Mouse (Mus musculus) right cerebral cortex, postnatal 10 days (tissue): Measurements from ENCODE around the gene Hivep2.

Experiments used
- DNase-seq, 2 experiments: peaks; one replicate each; pipeline ENCODE4 v3.0.0; 2021; ENCODE audit warnings: low spot score in 2 of 2

The Hivep2 gene

DNA sequence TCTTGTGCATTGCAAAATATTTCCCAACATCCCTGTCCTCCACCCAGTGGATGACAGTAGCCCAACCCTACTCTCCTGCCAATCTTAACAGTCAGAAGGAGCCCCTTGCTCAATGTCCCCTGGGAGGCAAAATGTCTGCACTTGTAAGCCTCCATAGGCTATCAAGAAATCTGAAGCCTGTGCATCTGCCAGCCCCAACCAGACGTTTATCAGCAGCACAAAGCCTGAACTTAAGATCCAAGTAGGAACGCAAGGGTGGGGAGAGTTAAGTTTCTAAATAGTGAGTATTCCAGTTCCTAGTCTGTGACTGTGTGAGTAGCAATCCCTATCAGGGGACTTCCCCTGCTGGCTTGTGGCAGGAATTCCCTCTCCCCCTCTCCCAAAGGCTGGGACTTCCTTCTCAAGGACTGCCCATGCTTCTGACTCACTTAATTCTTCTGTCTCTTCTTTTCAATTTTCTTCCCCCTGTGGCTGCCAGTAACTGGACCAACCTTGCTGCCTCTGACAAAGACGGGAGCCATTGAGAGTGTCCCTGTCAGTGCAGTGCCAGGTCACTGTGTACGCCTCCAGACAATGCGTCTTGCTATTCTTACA lies 82.5 kb downstream of the Hivep2 start:
- DNase-seq = peak in 1 of 2 experiments; percentile 23

DNA sequence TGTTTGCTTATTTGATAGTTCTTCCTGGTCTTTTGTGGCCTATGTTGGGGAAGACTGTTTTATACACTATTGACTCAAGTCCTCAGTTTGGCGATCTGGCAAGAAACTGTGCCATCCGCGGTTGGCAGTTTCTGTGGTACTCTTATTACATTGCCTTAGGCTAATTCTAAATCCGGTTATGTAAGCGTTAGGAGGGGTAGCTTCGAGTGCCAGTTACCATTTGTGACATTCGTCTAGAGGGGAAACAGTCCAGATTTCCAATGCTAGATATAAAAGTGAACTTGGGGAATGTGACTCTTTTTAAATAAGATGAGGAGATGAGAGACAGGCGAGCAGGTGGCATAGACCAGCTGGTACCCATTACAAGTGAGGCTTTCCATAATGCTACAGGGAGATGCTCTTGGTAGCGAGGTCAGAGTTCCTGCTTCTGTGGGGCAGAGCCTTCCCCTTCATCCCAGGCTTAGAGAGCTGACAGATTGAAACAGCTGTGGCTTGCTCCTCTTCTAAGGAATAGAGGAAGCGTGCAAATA lies 83.1 kb downstream of the Hivep2 start:
- DNase-seq = peak in 1 of 2 experiments; percentile 26

DNA sequence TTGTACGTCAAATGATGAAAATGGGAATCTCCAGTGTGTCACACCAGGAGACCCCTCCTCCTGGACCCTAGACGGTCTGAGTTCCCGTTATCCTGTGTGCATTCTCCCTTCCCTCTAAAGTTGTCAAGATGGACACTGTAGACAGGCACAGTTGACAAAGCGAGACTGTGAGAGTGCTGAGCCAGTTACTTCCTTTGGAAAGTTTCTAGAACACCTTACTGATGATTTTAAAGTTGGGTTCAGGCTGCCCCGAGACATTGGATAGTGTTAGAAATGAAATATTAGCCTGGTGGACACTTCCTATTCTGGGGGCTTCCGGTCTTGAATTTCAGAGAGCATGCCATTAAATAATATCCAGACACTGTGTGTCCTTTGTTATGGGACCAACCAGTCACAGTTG lies 83.8 kb downstream of the Hivep2 start:
- DNase-seq = peak in 1 of 2 experiments; percentile 12

DNA sequence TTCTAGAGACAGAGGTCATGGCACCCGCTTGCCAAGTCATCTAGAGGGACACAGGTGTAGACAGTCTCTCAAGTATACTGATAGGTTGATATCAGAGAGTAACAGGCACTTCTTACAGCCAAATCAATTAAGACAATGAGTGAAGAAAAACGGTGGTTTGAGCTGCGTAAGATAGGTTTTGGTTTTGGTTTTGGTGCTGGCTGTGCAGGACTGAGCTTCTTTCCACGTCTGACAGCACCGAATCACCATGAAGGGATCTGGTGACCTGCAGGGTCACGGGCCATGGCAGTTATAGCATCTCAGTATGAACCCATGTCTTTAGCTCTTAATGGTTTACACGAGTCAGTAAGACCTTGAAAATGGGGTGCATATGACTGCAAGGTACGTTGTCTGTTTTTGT lies 84.7 kb downstream of the Hivep2 start:
- DNase-seq = peak in 1 of 2 experiments; percentile 14

DNA sequence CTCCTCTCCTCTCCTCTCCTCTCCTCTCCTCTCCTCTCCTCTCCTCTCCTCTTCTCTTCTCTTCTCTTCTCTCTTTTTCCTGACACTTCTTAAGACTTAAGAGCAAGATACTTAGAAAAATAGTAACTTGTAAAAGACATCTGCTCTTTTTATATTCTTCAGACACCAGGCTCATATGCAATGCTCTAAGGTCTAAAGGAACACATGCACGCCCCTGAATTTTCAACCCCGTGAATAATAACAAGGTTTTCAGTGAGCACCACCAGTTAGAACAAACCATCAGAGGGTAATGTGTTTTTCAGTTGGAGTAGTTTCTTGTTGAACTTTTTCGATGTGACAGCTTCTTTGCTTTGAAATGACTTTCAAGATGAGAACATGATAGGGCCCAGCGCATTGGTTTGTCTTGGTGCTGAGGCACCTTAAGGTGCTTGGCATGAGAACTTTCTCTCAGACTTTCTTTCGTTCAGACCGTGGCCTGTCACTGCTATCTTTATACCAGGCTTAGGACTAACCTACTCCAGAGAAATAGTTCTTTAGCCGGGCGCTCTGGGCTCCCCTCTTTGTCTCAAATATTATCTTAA lies 86.3 kb downstream of the Hivep2 start:
- DNase-seq = peak in 1 of 2 experiments; percentile 6

DNA sequence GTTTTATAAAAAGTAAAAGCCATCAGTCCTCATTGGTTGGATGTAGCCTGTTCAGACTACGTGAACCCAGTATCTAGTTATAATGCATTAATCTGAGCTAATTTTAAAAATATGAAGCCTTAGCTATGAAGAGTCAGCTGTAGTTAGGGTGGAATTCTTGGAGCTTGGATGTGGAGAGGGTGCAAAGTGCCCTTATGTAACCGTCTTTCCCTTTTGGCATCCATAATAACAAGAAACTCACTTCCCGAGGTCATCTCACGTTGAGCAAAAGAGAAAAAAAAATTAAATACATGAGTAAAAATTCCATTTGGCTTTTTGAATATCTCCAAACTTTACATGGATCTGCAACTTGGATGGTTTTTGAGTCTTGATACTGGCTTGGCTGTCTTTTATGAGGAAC lies 89.0 kb downstream of the Hivep2 start:
- no peak for DNase-seq

DNA sequence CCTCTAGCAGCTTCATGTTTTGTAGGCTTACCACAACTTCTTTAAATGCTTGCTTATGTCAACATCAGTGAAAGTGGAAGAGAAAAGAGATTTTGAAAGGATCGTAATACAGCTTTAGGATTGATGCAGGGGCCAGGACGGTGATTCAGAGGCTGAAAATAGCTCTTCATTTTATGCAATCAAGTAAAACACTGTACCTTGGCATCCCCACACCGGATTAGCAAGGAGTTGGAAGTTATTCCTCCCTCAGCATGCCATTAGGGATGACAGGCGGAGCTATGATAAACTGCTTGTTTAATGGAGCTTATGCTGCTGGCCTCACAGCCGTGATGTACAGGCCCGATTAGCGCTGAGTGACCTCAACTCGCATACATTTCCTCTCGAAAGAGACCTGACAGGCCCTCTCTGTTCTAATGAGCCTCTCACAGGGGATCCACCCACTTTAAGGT lies 89.7 kb downstream of the Hivep2 start:
- peak; percentile 20 to 30 for DNase-seq

DNA sequence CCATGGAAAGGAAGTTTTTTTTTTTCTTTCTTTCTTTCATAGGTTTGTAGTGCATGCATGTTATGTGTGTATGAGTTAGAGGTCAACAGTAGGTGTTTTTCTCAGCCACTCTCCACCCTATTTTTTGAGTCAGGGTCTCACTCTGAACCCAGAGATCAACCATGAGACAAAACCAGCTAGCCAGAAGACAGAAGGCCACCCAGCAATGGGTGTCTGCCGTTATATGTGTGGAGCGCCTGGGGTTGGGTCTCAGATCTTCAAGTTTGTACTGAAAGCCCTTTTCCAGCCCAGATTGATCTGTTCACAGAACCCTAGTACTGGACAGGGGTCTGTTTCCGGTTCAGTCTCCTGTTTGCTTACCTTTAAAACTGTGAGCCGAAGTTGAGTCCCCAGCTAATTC lies 90.2 kb downstream of the Hivep2 start:
- DNase-seq = no peak

DNA sequence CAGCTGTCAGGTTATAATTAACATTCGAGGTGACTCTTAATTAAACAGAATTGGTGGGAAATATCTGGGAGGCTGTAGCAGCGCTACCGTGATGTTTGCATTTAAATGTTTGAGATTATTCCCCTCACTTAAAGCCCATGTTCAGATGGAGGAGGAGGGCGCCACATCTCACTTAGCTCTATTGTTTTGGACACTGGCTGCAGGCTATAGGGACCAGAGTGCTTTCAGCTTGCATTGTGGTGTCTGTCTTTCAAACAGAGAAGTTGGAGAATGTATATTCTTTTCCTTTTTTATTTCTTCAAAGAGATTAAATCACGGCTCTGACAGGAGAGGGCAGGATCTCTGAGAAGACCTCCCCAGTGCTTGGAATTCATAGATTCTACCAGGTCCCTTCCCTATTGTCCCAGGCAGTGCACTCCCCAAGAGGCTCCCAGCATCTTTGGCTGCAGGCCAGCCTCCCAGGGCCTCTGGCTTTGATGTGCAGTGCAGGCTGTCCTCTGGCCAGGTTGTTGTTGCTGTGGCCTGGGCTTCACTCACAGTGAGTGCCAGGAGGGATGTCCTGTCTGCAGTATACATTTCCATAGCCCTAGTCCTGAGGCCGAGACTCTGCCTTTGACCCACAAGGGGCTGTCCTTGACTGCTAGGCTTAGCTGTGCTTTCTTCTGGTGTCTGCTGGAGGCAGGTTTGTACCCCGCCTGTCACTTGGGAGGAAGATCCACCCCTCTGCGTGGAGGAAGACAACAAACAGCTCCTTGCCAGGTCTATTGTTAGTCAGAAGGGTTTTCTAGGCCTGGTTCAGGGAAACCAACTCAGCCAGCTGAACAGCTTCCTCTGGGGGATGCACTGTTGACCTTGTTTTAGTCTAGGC lies 90.9 kb downstream of the Hivep2 start:
- DNase-seq = peak; percentile 74 to 77

DNA sequence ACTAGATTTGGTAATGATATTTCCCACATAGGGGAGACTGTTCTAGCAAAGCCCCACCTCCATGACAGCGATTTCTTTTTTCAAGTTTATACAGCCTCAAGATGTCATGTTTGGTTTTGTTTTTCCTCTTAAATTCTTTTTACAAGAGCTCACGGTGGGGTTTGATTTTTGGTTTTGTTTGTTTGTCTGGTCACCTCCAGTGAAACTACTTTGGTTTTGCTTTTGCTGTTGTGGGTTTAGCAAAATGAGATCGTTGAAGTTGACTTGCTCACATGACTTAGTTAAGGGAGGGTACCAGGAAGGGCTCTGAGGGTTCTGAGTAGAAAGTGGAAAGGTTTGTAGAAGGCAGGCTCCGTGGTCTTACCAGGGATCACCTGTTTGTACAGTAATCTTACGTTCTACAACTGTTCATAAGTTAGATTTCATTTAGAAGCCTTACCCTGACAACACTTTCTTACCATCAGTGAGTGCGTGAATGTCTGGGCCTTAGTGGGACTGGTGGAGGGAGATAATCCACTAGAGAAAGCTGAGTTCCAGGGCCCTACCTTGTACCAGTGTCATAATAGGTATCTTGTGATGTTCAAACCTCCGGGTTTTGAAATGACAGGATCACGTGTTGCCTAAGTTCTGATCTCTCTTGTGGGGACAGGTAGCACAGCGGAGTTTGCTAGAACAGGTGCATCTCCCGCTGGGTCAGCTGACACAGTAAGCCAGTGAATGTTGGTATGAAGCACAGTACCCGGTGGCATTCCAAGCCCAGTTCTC lies 92.1 kb downstream of the Hivep2 start:
- peak; percentile 5 to 20 for DNase-seq

DNA sequence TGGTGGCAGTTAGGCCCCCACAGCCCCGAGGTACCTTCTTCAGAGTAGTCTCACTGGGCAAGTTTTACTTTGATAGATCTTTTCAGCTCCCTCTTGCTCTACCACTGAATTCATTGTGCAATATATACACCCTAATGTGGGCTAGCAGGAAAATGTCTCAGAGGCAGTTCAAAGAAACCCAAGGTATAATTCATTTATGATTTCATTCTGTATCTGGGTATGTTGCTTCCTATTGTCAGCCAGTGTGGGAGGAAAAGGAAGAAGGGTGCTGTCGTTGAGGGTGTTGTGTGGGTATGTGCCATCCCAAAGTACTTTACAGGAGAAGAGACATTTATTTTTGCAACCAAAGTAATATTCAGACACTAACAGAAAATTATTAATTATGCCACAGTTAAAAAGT lies 92.9 kb downstream of the Hivep2 start:
- peak; percentile 11 to 15 for DNase-seq

DNA sequence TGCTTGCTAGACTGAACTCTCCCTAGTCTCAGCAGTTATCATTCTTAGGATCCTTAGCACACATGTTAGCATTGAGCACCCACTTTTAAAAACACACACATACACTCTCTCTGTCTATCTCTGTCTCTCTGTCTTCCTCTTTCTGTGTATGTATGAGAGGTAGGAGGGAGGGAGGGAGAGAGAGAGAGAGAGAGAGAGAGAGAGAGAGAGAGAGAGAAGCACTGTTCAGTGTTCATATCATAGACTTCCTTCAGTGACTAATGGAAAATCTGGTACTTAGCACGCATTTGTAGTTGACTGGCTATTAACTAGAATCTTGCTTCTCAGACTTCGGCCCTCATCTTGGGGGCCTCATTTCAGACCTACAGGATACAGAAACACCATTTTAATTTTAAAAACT lies 93.7 kb downstream of the Hivep2 start:
- peak; percentile 6 to 14 for DNase-seq

DNA sequence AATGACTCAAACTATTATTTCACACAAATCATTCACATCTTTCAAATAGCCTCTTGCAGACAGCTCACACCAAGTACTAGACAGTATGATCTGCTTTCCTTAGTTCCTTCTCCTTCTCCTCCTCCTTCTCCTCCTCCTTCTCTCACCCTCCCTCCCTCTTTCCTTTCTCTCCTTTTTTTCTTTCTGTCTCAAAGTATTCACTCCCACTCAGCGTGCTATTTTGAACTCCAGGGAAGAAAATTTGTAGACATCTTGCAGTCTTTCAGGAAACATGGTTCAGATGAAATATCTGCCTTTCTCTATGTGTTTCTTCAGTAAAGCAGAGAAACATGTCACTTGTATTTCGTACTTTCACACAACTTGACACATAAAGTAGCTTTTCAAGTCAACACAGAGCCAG lies 94.4 kb downstream of the Hivep2 start:
- DNase-seq = peak; percentile 12 to 21

DNA sequence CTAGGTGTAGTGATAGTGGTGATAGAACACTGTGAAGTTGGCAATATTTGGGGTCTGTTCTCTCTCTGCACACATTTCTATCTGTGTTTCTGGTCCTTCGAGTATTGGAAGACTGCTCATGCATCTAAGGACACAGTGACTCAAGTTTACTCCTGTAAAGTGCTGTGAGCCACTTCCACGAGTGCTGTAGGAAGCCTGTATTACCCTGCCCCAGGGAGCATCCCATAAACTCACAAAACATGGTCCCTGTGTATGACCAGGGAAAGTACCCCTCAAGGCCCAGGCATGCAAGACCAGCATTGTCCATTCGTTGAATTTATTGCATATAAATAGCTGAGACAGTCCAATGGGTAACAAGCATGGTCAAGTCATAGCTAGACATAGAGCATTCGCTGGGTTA lies 97.4 kb downstream of the Hivep2 start:
- peak; percentile 11 to 15 for DNase-seq

DNA sequence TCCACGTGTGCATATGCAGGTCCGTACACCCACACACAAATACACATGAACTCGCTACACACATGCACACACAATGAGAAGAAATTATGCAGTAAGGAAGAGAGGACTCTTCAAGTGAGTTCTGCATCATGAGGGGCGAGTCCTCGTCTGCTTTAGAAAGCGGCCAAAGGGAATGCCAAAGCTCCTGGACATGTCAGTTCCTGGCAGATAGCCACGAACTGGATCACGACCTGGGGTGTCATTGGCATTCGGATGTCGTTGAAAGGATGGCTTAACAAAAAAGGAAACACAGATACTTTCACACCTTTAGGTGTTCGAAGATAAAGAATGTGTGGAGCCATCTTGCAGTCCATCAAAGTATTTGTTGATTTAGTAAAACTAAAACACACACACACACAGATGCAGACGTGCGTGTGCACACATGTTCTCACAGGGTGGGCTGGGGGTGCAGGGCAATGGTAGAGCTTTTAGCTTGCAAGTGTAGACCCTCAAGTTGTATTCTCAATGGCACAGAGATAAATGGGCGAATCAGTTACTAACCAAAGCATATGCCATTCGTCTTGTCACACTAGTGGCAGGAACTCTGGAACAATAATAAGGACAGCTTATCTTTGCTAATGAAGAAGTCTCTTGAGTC lies 99.0 kb downstream of the Hivep2 start:
- peak; percentile 24 to 30 for DNase-seq

DNA sequence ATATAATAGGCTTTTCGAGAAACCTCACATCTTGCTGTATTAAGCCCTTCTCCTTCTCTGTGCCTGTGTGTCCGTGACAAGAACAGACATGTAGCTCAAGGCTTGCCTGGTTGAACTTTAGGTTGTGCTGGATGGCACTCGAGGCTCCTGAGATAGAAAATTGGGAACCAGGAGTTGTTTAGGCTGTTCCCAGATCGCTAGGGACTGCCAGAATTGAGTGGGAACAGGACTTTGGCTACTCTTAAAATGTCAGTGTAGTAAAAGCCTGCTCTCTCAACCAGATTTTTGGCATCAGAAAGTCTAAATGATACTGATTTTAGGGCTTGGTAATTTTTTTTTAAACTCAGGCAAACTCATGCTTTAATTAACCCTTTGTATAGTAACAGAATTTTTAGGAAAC lies 101.9 kb downstream of the Hivep2 start:
- peak in 1 of 2 experiments; percentile 19 for DNase-seq

DNA sequence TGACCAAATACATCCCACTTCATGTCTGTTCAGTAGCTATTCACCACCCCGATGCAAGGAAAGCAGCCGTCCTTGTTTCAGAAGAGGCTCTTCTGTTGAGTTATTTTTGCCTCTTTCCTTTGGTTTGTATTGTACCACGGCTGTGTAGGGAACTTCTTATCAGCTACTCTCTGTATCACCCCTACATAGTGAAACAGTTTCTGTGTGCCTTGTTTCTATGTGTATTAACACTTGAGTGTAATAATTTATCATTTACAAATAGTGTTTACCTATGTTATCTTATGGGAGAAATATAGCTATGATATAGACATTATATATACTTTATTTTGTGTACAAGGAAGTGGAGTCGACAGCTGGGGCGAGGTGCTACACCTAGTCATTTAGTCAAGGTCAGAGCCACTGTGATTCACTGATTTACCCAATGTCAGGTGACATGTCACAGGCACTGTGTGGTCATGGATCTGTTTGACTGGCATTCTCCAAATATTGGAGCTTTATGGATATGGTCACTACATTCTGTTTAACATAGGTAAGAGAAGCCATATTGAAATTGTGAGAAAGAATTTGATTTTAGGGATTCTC lies 104.7 kb downstream of the Hivep2 start:
- no peak for DNase-seq

DNA sequence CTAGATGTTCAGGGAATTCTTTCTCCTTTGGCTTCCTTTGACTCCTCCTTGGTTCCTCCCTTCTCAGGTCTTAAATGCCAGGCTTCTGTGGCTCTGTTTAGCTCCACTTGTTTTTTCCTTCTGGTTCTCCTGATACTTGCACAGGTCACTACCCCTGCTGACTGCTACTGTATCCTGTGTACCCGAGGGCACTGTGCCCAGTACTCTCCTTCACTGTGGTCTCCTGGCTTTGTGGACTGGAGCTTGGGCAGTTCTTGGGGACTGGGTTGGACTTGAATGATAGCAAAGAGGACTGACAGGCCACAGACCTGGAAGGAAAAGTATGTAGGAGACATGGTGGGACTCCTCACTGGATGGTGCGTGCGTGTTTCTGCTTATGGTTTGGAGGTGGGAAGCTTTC lies 106.6 kb downstream of the Hivep2 start:
- peak in 1 of 2 experiments; percentile 21 for DNase-seq

DNA sequence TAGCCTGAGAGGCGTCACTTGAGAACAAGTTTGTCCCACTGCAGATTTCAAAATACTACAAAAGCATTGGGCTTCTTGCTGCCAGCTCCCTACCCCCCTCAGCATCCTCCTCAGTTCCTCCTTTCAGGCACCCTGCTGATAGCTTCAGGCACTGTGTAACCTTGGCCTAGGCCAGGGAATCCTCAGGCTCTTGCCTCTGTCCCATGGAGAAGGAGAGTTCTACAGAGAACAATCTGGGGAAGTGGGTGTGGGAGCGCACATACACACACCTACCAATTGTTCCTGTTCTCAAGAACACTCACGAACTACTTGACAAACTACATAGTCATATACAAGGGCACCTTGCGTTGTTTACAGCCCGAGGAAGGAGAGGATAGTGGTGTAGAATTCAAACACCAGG lies 109.9 kb downstream of the Hivep2 start:
- DNase-seq = no peak

DNA sequence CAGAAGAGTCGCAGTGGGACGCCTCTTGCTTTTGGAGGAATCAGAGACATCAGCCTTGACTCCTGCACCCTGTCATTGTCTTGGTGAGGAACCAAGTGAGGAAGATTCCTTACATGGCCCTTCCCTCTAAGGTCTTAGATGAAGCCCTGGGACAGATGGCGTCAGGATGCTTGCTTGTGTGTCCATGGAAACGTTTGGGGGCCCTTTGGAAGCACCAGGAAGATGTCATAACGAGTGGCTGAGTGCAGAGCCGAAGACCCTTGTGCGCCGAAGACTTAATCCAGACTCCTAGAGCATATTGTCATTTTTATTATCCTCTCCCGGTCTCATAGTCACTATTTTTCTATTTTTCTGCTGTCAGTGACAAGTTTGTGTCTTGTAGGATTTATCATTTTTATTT lies 111.0 kb downstream of the Hivep2 start:
- DNase-seq = no peak

DNA sequence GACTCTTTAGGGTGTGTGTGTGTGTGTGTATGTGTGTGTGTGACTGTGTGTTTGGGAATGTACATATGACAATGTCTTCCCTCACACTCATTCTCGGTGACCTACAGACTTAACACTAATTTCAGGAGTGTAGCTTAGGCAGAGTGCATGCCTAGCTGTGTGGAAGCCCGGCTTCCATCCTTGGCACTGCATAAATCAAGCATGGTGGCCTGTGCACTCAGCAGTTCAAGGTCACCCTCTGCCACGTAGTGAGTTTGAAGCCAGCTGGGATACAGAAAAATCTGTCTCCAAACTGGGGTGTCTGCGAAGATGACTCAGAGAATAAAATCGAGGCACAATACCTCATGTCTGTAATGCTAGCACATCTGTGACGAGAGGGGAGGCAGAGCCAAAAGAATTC lies 115.0 kb downstream of the Hivep2 start:
- DNase-seq = no peak
